Mouse (Mus musculus): Measurements from ENCODE around the gene Gas7. TPM values are rescaled to one million over a fixed set of nuclear protein-coding genes. Genes with fewer than 3 reads are reported as not detected.

The Gas7 gene
- total and polyA plus RNA-seq, 2 experiments from 2014 or later, result 46.8 to 76.0 TPM

DNA sequence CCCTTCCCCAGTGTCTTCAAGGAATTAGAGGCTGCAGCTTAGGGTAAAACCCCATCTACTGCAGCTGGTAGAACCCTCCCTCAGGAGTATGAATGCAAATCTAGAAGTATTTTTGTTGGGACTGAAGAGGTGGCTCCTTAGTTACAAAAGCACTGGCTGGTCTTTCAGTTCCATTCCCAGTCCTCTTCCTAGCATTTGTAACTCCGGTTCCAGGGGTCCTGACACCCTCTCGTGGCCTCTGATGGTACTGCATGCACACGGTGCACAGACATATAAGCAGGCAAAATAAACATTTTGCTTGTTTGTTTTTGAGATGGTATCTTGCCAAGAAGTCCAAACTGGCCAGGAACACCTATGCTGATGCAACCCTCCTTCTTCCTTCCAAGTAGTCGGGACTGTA lies 23.4 kb upstream of the Gas7 start:
- no peak overlapping the region for H3K9ac ChIP-seq (replicated peaks; ENCODE audit: low read length)
- no peak overlapping the region for H3K4me3 ChIP-seq (ENCODE audit: low read length)
- no peak overlapping the region for H3K27ac ChIP-seq
- no peak for ATAC-seq
- no peaks in the 10 kb centered on the region for H3K9me3 ChIP-seq (ENCODE audit: low read length)
- TF ChIP-seq CTCF (IDR thresholded peaks at IDR 0.05; ENCODE audit: low read depth), result peak; percentile 63
- no peaks in the 10 kb centered on the region for H3K4me1 ChIP-seq (ENCODE audit: insufficient read depth, low read length)
- no peaks in the 10 kb centered on the region for H3K27me3 ChIP-seq (ENCODE audit: insufficient read depth, low read length)
- WGBS, result 80% methylated on average over 4 of the region's 4 CpGs
- peak; percentile 15 for DNase-seq (ENCODE audit: low spot score)
- no peak overlapping the region for H3K4me2 ChIP-seq (ENCODE audit: low read depth, low read length)
- no peaks in the 10 kb centered on the region for H3K36me3 ChIP-seq (ENCODE audit: insufficient read depth, low read length)

- H3K9me3 ChIP-seq (ENCODE audit: low read length), result no peaks in the 10 kb centered on the region
- no peak overlapping the region for H3K27ac ChIP-seq
- DNase-seq (ENCODE audit: low spot score) (no peak), ATAC-seq (no peak)
- no peak overlapping the region for H3K9ac ChIP-seq (replicated peaks; ENCODE audit: low read length)
- no peak overlapping the region for H3K4me2 ChIP-seq (ENCODE audit: low read depth, low read length)
- H3K36me3 ChIP-seq (ENCODE audit: insufficient read depth, low read length), result no peaks in the 10 kb centered on the region
- no peaks in the 10 kb centered on the region for H3K27me3 ChIP-seq (ENCODE audit: insufficient read depth, low read length)
- WGBS, result 74% methylated on average over 5 of the region's 5 CpGs
- H3K4me1 ChIP-seq (ENCODE audit: insufficient read depth, low read length), result no peaks in the 10 kb centered on the region
- no peak overlapping the region for H3K4me3 ChIP-seq (ENCODE audit: low read length)
- no peak for TF ChIP-seq CTCF (IDR thresholded peaks at IDR 0.05; ENCODE audit: low read depth)
Observed at GRCm38 (mm10) chr11:67433763-67434162, 21.5 kb upstream of the Gas7 start.

GRCm38 (mm10) chr11:67438746-67439145 lies 16.5 kb upstream of the Gas7 start:
- peak; percentile 37 for DNase-seq (ENCODE audit: low spot score)
- no peaks in the 10 kb centered on the region for H3K27me3 ChIP-seq (ENCODE audit: insufficient read depth, low read length)
- no peak overlapping the region for H3K4me2 ChIP-seq (ENCODE audit: low read depth, low read length)
- no peak overlapping the region for H3K9ac ChIP-seq (replicated peaks; ENCODE audit: low read length)
- TF ChIP-seq CTCF (IDR thresholded peaks at IDR 0.05; ENCODE audit: low read depth), result no peak
- no peak for ATAC-seq
- no peaks in the 10 kb centered on the region for H3K9me3 ChIP-seq (ENCODE audit: low read length)
- no peak overlapping the region for H3K27ac ChIP-seq
- 62% methylated on average over 5 of the region's 5 CpGs for WGBS
- no peaks in the 10 kb centered on the region for H3K36me3 ChIP-seq (ENCODE audit: insufficient read depth, low read length)
- H3K4me1 ChIP-seq (ENCODE audit: insufficient read depth, low read length), result no peaks in the 10 kb centered on the region
- no peak overlapping the region for H3K4me3 ChIP-seq (ENCODE audit: low read length)

- DNase-seq (ENCODE audit: low spot score) (no peak), ATAC-seq (no peak)
- Histone ChIP-seq H3K36me3 (ENCODE audit: insufficient read depth, low read length) (no peaks in the 10 kb centered on the region), H3K27me3 (ENCODE audit: insufficient read depth, low read length) (no peaks in the 10 kb centered on the region), H3K9ac (replicated peaks; ENCODE audit: low read length) (no peak overlapping the region), H3K4me3 (ENCODE audit: low read length) (no peak overlapping the region), H3K27ac (no peak overlapping the region), H3K4me2 (ENCODE audit: low read depth, low read length) (no peak overlapping the region), H3K4me1 (ENCODE audit: insufficient read depth, low read length) (no peaks in the 10 kb centered on the region), H3K9me3 (ENCODE audit: low read length) (no peaks in the 10 kb centered on the region)
- TF ChIP-seq CTCF (IDR thresholded peaks at IDR 0.05; ENCODE audit: low read depth), result no peak
- WGBS, result 44% methylated on average over 14 of the region's 14 CpGs
Observed at GRCm38 (mm10) chr11:67445058-67445825, 10.0 kb upstream of the Gas7 start.

DNA sequence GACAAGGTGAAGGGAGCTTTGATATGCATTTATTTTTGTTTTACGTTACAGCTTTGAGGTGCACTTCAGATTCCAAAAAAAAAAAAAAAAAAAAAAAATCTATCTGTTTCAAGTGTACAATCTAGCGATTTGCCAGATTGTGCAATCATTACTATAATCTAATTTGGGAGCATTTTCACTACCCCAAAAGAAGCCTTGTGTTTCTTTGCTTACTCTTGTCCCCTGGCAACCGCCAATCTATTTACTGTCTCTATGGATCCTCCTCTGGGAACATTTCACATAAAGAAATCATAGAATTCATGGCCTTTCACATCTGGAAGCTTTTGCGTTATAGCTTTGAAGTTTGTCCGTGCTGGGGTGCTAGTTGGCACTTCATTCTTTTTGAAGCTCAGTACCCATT lies 3.7 kb upstream of the Gas7 start:
- Histone ChIP-seq H3K4me1 (ENCODE audit: insufficient read depth, low read length) (no peaks in the 10 kb centered on the region), H3K4me3 (ENCODE audit: low read length) (no peak overlapping the region), H3K4me2 (ENCODE audit: low read depth, low read length) (no peak overlapping the region), H3K27ac (no peak overlapping the region), H3K9ac (replicated peaks; ENCODE audit: low read length) (no peak overlapping the region), H3K36me3 (ENCODE audit: insufficient read depth, low read length) (no peaks in the 10 kb centered on the region), H3K9me3 (ENCODE audit: low read length) (no peaks in the 10 kb centered on the region), H3K27me3 (ENCODE audit: insufficient read depth, low read length) (no peaks in the 10 kb centered on the region)
- ATAC-seq, result no peak
- no peak for DNase-seq (ENCODE audit: low spot score)
- no peak for TF ChIP-seq CTCF (IDR thresholded peaks at IDR 0.05; ENCODE audit: low read depth)
- 81% methylated on average over 5 of the region's 5 CpGs for WGBS

- H3K4me3 ChIP-seq (ENCODE audit: low read length), result peak overlapping the region; percentile 79
- H3K9me3 ChIP-seq (ENCODE audit: low read length), result no peaks in the 10 kb centered on the region
- H3K36me3 ChIP-seq (ENCODE audit: insufficient read depth, low read length), result no peaks in the 10 kb centered on the region
- WGBS, result under 1% methylated on average over 35 of the region's 42 CpGs
- no peaks in the 10 kb centered on the region for H3K27me3 ChIP-seq (ENCODE audit: insufficient read depth, low read length)
- no peak for TF ChIP-seq CTCF (IDR thresholded peaks at IDR 0.05; ENCODE audit: low read depth)
- peak; percentile 61 for ATAC-seq
- peak; percentile 32 for DNase-seq (ENCODE audit: low spot score)
- H3K9ac ChIP-seq (replicated peaks; ENCODE audit: low read length), result peak overlapping the region; percentile 69
- peak overlapping the region; percentile 60; the same call in 1 of the 2 replicates for H3K27ac ChIP-seq
- no peaks in the 10 kb centered on the region for H3K4me1 ChIP-seq (ENCODE audit: insufficient read depth, low read length)
- H3K4me2 ChIP-seq (ENCODE audit: low read depth, low read length), result peak overlapping the region; percentile 96
Observed at GRCm38 (mm10) chr11:67455527-67455981, 317 bp downstream of the Gas7 start.

DNA sequence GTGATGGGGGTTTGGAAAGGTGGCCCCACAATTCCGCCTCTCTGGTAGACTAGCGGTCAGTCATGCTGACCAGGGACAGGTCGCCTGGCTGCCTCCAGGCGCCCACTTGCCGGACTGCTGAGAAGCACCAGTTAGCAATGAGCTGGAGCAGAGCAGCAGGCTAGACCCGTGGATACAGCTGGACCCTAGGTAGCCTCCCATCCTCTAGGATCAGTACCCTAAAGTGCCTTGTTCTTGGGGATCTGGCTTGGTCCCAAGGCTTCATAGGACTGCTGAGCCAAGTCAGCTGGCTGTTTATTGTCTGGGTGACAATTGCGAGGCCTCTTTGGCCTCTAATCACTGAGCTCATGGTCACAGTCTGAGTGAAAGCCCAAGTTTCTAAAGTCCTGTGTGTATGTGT lies 792 bp downstream of the Gas7 start:
- H3K9ac ChIP-seq (replicated peaks; ENCODE audit: low read length), result peak overlapping the region; percentile 69
- TF ChIP-seq CTCF (IDR thresholded peaks at IDR 0.05; ENCODE audit: low read depth), result no peak
- no peaks in the 10 kb centered on the region for H3K27me3 ChIP-seq (ENCODE audit: insufficient read depth, low read length)
- no peak overlapping the region; the same call in 1 of the 2 replicates for H3K27ac ChIP-seq
- peak overlapping the region; percentile 96 for H3K4me2 ChIP-seq (ENCODE audit: low read depth, low read length)
- H3K36me3 ChIP-seq (ENCODE audit: insufficient read depth, low read length), result no peaks in the 10 kb centered on the region
- H3K4me3 ChIP-seq (ENCODE audit: low read length), result peak overlapping the region; percentile 79
- peak; percentile 41; the same call in 1 of the 2 replicates for ATAC-seq
- peak; percentile 17 for DNase-seq (ENCODE audit: low spot score)
- no peaks in the 10 kb centered on the region for H3K9me3 ChIP-seq (ENCODE audit: low read length)
- no peaks in the 10 kb centered on the region for H3K4me1 ChIP-seq (ENCODE audit: insufficient read depth, low read length)
- 9% methylated on average over 7 of the region's 7 CpGs for WGBS

All from hindbrain, postnatal 0 days (tissue).